Mouse (Mus musculus) intestine, embryonic 14.5 days (tissue): Measurements from ENCODE around the gene Sema3c. TPM values are rescaled to one million over a fixed set of nuclear protein-coding genes. Genes with fewer than 3 reads are reported as not detected.

Experiments
- ATAC-seq: fragments of 200-750 bp; cut with Nextera tagmentation; replicated peaks from 2 replicates; pipeline ENCODE4 v1.8.0; 2017; ENCODE audit warnings: low read depth, moderate number of reproducible peaks, moderate TSS enrichment, moderate library complexity; ENCODE audit not compliant: low FRiP score, low TSS enrichment
- DNase-seq: peaks from one replicate; pipeline ENCODE4 v3.0.0-alpha.2; 2018; ENCODE audit warnings: low spot score
- H3K27ac ChIP-seq: fragments of 300-500 bp; sonication (generic); 2 replicates; pipeline ENCODE4 v1.5.1; 2014; ENCODE audit warnings: low read depth, mild to moderate bottlenecking, control low read depth
- H3K27me3 ChIP-seq: fragments of 300-500 bp; sonication (generic); replicated peaks from 2 replicates; pipeline ENCODE4 v1.6.1; 2014; ENCODE audit warnings: low read length, control low read depth; ENCODE audit not compliant: control insufficient read depth, insufficient read depth
- H3K36me3 ChIP-seq: fragments of 300-500 bp; sonication (generic); 2 replicates; pipeline ENCODE4 v1.6.1; 2014; ENCODE audit warnings: low read length, control low read depth; ENCODE audit not compliant: control insufficient read depth, insufficient read depth
- H3K4me1 ChIP-seq: fragments of 300-500 bp; sonication (generic); replicated peaks from 2 replicates; pipeline ENCODE4 v1.6.1; 2014; ENCODE audit warnings: low read length, control low read depth, mixed read lengths; ENCODE audit not compliant: control insufficient read depth, insufficient read depth
- H3K4me2 ChIP-seq: fragments of 300-500 bp; sonication (generic); 2 replicates; pipeline ENCODE4 v1.6.1; 2014; ENCODE audit warnings: low read length
- H3K4me3 ChIP-seq: fragments of 300-500 bp; sonication (generic); 2 replicates; pipeline ENCODE4 v1.5.1; 2014; ENCODE audit warnings: low read depth, low read length, control low read depth, mixed read lengths
- H3K9ac ChIP-seq: fragments of 300-500 bp; sonication (generic); 2 replicates; pipeline ENCODE4 v1.6.1; 2014; ENCODE audit warnings: mild to moderate bottlenecking, low read length
- H3K9me3 ChIP-seq: fragments of 300-500 bp; sonication (generic); 2 replicates; pipeline ENCODE4 v1.6.1; 2016; ENCODE audit warnings: low read length, control low read depth; ENCODE audit not compliant: control insufficient read depth
- WGBS: fragments of 180-500 bp; shearing (Covaris S2); extraction: QIAGEN DNeasy Blood & Tissue Kit; methylation state at CpG from one replicate; pipeline ENCODE4 v1.1.7; 2014; 5-methylcytosine and 5-hydroxymethylcytosine counted together
- polyA plus RNA-seq: library from polyadenylated mRNA; unstranded; fragments of >200 nt; fragmentation: Nextera tagmentation; extraction: Ambion mirVana; gene quantifications from 2 replicates; pipeline ENCODE4 v1.2.1, GENCODE M21; 2014

The Sema3c gene
- polyA plus RNA-seq, 1 experiment from 2014 or later, result 58.7 TPM

GRCm38 (mm10) chr5:17620619-17621018 is 46.5 kb downstream of the Sema3c start:
- Histone ChIP-seq H3K9me3 (no peaks in the 10 kb centered on the region), H3K4me2 (no peak overlapping the region), H3K4me1 (no peaks in the 10 kb centered on the region), H3K4me3 (no peak overlapping the region), H3K27me3 (no peaks in the 10 kb centered on the region), H3K27ac (no peak overlapping the region), H3K9ac (no peak overlapping the region), H3K36me3 (no peaks in the 10 kb centered on the region)
- 75% methylated on average over 2 of the region's 2 CpGs for WGBS
- no peak for ATAC-seq
- no peak for DNase-seq

GRCm38 (mm10) chr5:17622564-17622963 is 48.5 kb downstream of the Sema3c start:
- H3K9ac ChIP-seq, result no peak overlapping the region
- no peaks in the 10 kb centered on the region for H3K9me3 ChIP-seq
- no peak overlapping the region for H3K4me3 ChIP-seq
- no peaks in the 10 kb centered on the region for H3K36me3 ChIP-seq
- WGBS, result 87% methylated on average over 2 of the region's 2 CpGs
- H3K4me2 ChIP-seq, result no peak overlapping the region
- no peaks in the 10 kb centered on the region for H3K4me1 ChIP-seq
- no peak overlapping the region for H3K27ac ChIP-seq
- H3K27me3 ChIP-seq, result no peaks in the 10 kb centered on the region
- DNase-seq (no peak), ATAC-seq (no peak)

DNA sequence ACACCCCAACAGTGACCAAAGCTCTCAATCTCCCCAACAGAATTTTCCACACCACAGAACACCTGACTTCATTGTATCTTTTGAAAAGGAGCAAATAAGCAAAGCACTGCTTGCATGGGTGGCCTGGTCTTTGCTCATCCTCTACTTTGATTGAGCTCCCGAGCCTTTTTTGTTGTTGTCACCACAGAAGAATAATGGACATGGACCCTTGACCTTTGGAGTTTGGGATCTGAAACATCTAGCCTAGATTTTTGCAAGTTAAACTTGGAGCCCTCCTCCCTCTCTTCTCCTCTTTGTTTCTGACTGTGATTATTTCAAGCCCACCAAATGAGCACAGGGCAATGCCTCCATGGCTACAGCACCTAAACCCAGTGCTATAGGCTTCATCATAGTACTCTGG is 54.5 kb downstream of the Sema3c start:
- Histone ChIP-seq H3K9me3 (no peaks in the 10 kb centered on the region), H3K9ac (no peak overlapping the region), H3K27ac (no peak overlapping the region), H3K4me2 (no peak overlapping the region), H3K4me1 (no peaks in the 10 kb centered on the region), H3K27me3 (no peaks in the 10 kb centered on the region), H3K4me3 (no peak overlapping the region), H3K36me3 (no peaks in the 10 kb centered on the region)
- no peak for DNase-seq
- no peak for ATAC-seq
- 24% methylated on average over 1 of the region's 1 CpGs for WGBS

DNA sequence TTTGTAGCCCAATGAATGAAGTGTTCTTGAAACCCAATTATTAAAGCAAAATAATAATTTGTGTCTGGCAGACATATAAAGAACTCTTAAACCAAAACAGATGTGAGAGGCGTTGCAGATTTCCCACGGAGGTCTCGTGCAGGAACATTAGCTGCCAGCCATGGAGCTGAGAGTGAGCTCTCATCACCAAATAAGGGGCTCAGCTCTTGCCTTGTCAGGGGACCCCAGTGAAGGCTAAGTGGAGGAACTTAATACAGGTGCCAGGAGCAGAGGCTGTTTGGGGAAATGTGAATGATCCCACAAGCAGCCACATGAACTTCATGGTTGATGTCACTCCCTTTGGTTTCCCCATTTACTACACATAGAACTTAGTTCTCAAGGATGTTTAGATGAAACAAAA is 55.5 kb downstream of the Sema3c start:
- H3K36me3 ChIP-seq, result no peaks in the 10 kb centered on the region
- ATAC-seq (no peak), DNase-seq (no peak)
- H3K27ac ChIP-seq, result no peak overlapping the region
- 71% methylated on average over 3 of the region's 3 CpGs for WGBS
- H3K9me3 ChIP-seq, result no peaks in the 10 kb centered on the region
- H3K4me2 ChIP-seq, result no peak overlapping the region
- H3K4me1 ChIP-seq, result no peaks in the 10 kb centered on the region
- no peak overlapping the region for H3K9ac ChIP-seq
- H3K27me3 ChIP-seq, result no peaks in the 10 kb centered on the region
- H3K4me3 ChIP-seq, result no peak overlapping the region

DNA sequence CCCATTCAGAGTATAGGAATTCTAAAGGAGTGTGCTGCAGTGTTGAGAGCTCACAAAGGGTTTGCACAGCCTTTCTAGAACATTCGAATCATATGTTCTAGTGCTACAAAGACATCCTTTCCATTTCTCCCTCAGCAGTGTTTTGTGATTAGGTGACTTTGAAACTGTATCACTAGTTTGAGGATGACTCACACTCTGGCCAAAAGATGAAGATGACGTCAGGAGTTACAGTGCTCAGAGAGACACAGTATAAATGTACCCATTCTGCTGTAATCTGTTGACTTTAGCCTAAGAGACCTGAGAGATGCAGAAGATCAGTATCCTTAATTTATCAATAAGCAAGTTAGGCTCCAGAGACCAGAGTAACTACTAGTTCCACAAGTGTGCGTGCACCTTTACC is 65.4 kb downstream of the Sema3c start:
- Histone ChIP-seq H3K27ac (no peak overlapping the region), H3K4me3 (no peak overlapping the region), H3K9ac (no peak overlapping the region), H3K4me1 (no peaks in the 10 kb centered on the region), H3K27me3 (no peaks in the 10 kb centered on the region), H3K36me3 (no peaks in the 10 kb centered on the region), H3K4me2 (no peak overlapping the region), H3K9me3 (no peaks in the 10 kb centered on the region)
- DNase-seq (no peak), ATAC-seq (no peak)
- WGBS, result 82% methylated on average over 3 of the region's 3 CpGs

DNA sequence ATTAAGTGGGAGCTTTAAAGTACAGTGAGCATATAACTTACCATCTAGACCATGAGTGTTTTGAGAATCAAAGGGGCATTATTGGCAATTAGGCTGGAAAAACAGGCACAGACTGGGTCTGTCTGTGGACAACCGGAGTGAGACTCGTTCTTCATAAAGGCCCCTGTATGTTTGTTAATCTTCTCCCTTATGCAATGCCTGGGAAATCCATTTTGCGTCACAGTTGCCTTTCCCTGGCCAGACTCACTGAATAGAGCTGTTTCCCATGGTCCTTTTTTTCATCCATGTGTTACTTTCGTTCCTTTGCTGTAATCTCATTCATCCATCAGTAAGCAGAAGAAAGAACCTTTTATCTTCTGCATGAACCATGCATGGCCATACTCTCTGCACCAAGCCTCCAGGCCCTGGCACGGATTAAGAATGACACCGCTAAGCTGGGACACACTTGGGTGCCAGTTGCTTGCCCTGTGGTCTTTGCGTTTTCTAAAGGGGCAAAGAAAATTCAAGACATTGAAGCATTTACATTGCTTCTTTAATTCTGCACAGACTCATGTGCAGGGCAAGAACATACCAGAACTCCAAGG is 73.7 kb downstream of the Sema3c start:
- 51% methylated on average over 7 of the region's 7 CpGs for WGBS
- Histone ChIP-seq H3K4me3 (no peak overlapping the region), H3K4me1 (peaks cover 11% of the 10 kb centered on the region; the same call in 1 of the 2 replicates), H3K9me3 (no peaks in the 10 kb centered on the region), H3K4me2 (0 out of 2 replicates have a peak overlapping the region, but pooled peaks have one; percentile 2), H3K27ac (peak overlapping the region; percentile 36; the same call in 1 of the 2 replicates), H3K27me3 (no peaks in the 10 kb centered on the region), H3K36me3 (no peaks in the 10 kb centered on the region), H3K9ac (no peak overlapping the region)
- ATAC-seq (no peak), DNase-seq (no peak)

DNA sequence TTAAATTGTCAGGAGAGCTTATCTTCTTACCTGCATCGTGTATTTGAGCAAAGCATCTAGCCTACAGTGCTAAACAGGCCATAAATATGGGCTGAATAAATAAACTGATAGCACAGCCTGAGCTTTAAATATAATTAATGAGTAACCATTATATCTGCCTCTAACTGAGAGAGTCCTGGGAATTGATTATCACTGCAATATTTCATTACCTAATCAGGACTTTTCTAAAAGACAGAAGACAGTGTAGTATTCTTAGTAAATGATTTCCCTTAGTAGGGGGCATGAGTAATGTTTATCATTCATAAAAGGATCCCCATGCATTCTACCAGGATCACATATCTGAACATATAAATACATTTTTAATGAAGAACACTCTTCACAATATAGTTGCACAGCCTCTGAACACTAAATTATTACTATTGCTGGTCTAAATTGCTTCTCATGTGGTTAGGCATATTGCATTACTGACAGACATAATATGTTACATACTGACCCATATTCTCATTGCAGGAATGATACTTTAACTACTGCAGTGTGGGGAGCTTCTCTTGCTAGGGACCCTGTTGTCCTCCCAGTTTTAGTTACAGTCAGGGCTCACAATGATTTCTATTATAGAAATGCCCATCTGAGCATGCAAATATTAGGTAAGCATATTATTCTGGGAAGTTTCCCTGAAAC is 74.9 kb downstream of the Sema3c start:
- no peak overlapping the region for H3K4me3 ChIP-seq
- H3K4me2 ChIP-seq, result no peak overlapping the region
- peaks cover 11% of the 10 kb centered on the region; the same call in 1 of the 2 replicates for H3K4me1 ChIP-seq
- H3K9ac ChIP-seq, result no peak overlapping the region
- no peaks in the 10 kb centered on the region for H3K36me3 ChIP-seq
- DNase-seq, result no peak
- no peaks in the 10 kb centered on the region for H3K9me3 ChIP-seq
- H3K27me3 ChIP-seq, result no peaks in the 10 kb centered on the region
- ATAC-seq, result peak; percentile 88
- no peak overlapping the region; the same call in none of the 2 replicates for H3K27ac ChIP-seq
- 0% methylated on average over 1 of the region's 1 CpGs for WGBS

GRCm38 (mm10) chr5:17661223-17661622 is 87.1 kb downstream of the Sema3c start:
- H3K36me3 ChIP-seq, result no peaks in the 10 kb centered on the region
- no peaks in the 10 kb centered on the region for H3K9me3 ChIP-seq
- no peak overlapping the region for H3K27ac ChIP-seq
- H3K4me1 ChIP-seq, result no peaks in the 10 kb centered on the region
- H3K4me3 ChIP-seq, result no peak overlapping the region
- DNase-seq, result no peak
- no peaks in the 10 kb centered on the region for H3K27me3 ChIP-seq
- no peak for ATAC-seq
- 57% methylated on average over 3 of the region's 3 CpGs for WGBS
- no peak overlapping the region for H3K9ac ChIP-seq
- H3K4me2 ChIP-seq, result no peak overlapping the region

DNA sequence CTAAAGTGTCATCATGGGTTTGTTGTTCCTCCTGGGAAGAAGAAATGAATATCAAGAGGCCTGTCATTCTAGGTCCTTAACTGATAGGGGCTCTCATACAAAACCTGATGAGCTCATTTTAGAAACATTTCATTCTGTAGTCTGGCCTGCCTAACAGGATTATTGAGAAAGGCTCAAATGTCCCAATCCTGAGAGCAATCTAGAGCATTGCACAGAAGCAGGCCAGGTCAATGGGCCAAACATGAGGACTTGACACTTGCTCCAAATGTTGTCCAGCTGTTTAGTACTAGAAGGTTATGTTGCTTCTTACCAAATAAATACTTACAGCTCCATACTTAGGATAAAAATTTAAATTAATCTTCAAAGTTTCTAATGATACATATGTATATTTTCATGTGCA is 97.3 kb downstream of the Sema3c start:
- no peak overlapping the region for H3K9ac ChIP-seq
- no peak overlapping the region for H3K27ac ChIP-seq
- ATAC-seq, result no peak
- no peak for DNase-seq
- H3K9me3 ChIP-seq, result no peaks in the 10 kb centered on the region
- no peaks in the 10 kb centered on the region for H3K36me3 ChIP-seq
- H3K27me3 ChIP-seq, result no peaks in the 10 kb centered on the region
- no peaks in the 10 kb centered on the region for H3K4me1 ChIP-seq
- H3K4me2 ChIP-seq, result no peak overlapping the region
- H3K4me3 ChIP-seq, result no peak overlapping the region
